Mouse (Mus musculus) adrenal gland, adult 2 months (tissue): Measurements from ENCODE around the gene Pla2g2c. TPM values are rescaled to one million over a fixed set of nuclear protein-coding genes. Genes with fewer than 3 reads are reported as not detected.
A peak's percentile ranks its signal among the peaks of the same experiment; 100 is the strongest.

Experiments
- DNase-seq: peaks from one replicate; pipeline ENCODE4 v3.0.0; 2021
- long read RNA-seq: library from polyadenylated mRNA; stranded (forward); transcript quantifications from one replicate; pipeline ENCODE4 v2.0.0, GENCODE M21; 2021
- polyA plus RNA-seq: library from polyadenylated mRNA; depleted of rRNA; stranded (reverse); fragments of >200 nt; gene quantifications from 2 replicates; pipeline ENCODE4 v1.2.3, GENCODE M21; 2012; rRNA removed
- total RNA-seq, 2 experiments: library from RNA; stranded (reverse); gene quantifications; 2 replicates each; pipeline ENCODE4 v1.2.3; 2021

Gene Pla2g2c
- total RNA-seq, result under 1 TPM in 1 of 2 experiments, not detected in 1; 0.24 TPM
- 0.30 and 0.32 TPM in 2 replicates for polyA plus RNA-seq
- long read RNA-seq, result 0 reads

- DNase-seq, result no peak
Measured at GRCm38 (mm10) chr4:138724354-138725126, at the start of gene Pla2g2c. TSS of gene Pla2g2c (plus strand) at chr4:138724792.

- no peak for DNase-seq
Measured at GRCm38 (mm10) chr4:138676480-138676879, 48.1 kb upstream of the Pla2g2c start.

DNA sequence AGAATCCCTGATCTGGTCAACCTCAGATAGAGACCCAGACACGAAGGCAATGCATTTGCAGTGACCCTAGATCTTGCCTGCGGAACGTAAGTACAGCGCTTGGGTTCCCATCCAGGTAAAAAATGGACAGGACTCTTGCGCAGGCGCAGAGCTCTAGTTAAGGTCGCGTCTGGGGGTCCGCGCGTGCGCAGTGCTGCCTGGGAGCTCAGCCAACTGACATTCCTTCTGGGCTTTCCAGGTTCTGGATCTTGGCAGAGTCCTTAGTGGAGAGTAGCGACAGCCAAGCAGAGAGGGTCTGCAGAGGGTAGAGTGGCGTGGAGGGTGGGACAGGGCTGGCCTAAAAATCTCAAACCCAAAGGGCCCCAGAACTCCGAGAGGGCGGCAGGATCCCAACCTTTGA is 47.0 kb upstream of the Pla2g2c start:
- no peak for DNase-seq

DNA sequence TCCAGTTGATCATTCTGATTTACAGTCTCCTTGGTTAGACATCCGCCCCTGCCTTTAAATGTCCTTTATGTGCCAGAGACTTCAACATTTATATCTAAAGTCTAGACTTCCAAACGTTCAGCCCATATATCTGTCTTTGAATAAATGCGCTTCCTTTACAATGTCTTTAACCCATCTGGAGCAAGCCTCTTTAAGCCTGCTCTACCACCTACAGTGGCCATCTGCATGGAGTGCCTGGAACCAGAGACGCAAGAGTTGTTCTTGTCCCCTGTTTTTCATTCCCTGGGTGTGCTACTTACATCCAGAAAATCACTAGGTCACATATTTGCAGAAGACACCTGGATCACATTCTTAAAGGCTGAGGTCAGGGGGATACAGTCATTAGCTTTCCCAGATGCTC is 44.5 kb upstream of the Pla2g2c start:
- DNase-seq, result no peak

- no peak for DNase-seq
Measured at GRCm38 (mm10) chr4:138682760-138683159, 41.8 kb upstream of the Pla2g2c start.

GRCm38 (mm10) chr4:138685813-138686212 is 38.8 kb upstream of the Pla2g2c start:
- DNase-seq, result no peak

GRCm38 (mm10) chr4:138689094-138689512 is 35.5 kb upstream of the Pla2g2c start:
- DNase-seq, result no peak

DNA sequence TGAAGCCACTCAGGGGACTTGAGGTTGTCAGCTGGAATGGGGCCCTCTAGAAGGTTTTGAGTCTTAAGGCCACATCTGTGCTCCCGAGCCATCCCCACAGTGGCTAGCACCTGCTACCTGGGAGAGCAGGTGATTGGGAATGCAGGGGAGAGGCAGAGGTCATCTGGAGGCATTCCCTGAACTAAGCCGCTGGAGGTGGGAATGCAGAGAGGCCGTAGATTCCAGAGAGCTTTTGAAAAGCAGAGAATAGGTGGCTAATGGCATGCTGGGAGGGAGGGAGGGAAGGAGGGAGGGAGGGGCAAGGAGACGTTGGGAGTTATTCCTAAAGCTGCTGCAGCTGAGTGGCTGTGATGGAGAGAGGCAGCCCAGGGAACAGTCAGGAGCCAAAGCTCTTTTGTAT is 34.0 kb upstream of the Pla2g2c start:
- no peak for DNase-seq

DNA sequence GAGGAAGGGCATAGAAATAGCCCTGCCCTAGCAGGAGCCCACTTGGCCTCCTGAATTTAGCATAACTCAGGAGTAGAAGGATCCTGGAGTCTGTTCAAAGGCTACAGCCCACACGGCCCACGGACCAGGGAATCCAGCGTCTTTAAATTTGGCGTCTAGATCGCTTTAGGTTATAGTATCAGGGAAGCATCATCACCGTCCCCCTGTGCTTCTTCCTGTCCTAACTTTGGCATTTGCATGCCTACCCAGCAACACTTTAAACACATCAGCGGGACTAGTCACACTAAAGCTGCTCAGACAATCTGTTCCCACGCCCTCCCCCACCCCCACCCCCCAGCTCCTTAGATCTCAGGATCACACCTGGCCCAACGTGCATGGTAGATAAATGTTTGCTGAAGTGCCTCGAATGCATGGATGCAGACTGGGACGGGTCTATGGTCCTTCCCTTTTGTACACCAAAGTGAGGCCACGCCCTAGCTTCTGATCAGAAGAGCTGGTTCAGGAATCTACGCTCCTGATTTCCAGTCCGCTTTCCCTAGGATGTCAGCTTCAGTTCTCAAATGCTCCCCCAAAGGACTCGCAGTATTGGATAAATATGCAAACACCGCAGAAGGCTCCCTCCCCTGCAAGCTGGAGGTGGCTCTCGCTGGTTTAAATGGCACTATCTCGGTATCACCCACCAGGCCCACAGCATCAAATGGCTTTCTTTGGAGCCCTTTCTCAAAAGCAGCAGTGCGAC is 33.0 kb upstream of the Pla2g2c start:
- no peak for DNase-seq

- DNase-seq, result no peak
Measured at GRCm38 (mm10) chr4:138693043-138693692, 31.4 kb upstream of the Pla2g2c start.

DNA sequence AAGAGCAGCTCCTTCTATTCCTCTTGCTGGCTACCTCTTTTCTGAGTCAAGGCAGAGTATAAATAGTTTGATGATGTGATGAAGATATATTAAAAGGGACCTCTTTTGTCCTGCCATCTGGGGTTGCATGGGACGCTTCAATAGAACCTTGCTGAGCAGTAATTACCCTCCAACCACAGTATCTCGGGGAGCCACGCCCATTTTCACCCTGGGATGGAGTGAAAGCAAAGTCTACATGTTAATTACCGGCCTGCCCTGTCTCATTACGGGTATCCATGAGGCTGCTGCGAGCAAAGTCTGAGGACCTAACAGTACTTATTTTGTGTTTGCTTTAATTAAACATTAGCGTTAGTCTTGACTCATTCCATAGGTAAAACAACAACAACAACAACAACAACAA is 27.9 kb upstream of the Pla2g2c start:
- no peak for DNase-seq

- no peak for DNase-seq
Measured at GRCm38 (mm10) chr4:138697166-138697860, 27.3 kb upstream of the Pla2g2c start.

GRCm38 (mm10) chr4:138698296-138698695 is 26.3 kb upstream of the Pla2g2c start:
- no peak for DNase-seq

GRCm38 (mm10) chr4:138700184-138700982 is 24.2 kb upstream of the Pla2g2c start:
- DNase-seq, result peak; percentile 41

- DNase-seq, result no peak
Measured at GRCm38 (mm10) chr4:138701111-138701510, 23.5 kb upstream of the Pla2g2c start.

DNA sequence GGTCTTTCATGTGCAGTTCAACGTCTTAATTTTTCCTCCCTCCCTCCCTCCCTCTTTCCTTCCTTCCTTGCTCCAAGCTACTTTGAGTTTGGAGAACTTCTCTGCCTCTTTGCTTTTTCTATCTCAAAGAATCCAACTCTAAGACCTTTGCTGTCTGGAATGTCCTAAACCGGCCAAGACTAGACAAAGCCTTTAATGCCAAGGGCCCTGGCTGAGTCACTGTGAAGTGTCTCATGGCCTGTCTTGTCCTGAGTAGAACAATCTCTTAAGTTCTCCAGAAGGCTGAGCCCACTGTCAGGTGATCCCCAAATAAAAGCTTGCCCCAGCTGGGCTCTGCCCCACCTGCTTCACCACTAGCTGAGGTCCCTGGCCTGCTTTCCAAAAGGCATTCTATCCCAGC is 22.6 kb upstream of the Pla2g2c start:
- DNase-seq, result peak; percentile 27

- DNase-seq, result no peak
Measured at GRCm38 (mm10) chr4:138702528-138702927, 22.1 kb upstream of the Pla2g2c start.

DNA sequence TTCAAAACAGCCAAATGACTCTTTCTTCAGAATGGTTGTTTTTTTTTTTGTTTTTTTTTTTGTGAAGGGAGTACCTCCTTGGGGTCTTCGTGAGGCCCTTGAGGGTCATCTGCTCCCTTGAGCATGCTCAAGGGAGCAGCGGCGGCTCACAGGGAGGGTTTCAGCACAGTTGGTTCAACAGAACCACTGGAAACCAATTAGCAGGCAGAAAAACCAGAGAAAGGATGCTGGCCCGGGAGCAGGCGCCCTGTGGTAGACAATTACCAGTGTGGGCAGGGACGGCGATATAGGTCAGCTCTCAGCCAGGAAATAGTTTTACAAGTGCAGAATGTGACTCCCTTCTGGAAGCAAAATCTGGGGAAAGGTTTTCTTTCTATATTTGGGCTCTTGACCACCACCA is 21.0 kb upstream of the Pla2g2c start:
- no peak for DNase-seq

GRCm38 (mm10) chr4:138704169-138704568 is 20.4 kb upstream of the Pla2g2c start:
- DNase-seq, result no peak

GRCm38 (mm10) chr4:138706620-138707019 is 18.0 kb upstream of the Pla2g2c start:
- DNase-seq, result no peak

DNA sequence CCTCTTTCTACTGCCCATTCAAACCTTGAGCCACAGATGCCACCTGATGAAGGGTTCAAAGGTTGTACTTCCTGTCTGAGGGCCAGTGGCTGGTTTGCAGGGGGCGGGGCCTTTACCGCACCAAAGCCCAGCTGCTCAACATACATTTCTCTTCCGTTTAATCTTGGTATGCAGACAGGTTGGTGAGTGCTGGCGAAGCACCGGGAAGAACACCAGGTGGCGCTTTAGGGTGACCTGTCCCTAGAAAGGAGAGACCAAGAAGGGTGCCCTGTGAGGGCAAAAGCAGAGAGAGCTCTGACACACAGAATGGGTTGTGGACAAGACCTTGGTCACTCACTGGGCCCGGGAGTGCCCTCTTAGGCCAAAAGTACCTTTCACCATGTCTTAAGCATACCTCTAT is 16.0 kb upstream of the Pla2g2c start:
- DNase-seq, result peak; percentile 65
